Mouse (Mus musculus) limb, embryonic 11.5 days (tissue): ENCODE results near the gene Tas2r103. TPM values are rescaled to one million over a fixed set of nuclear protein-coding genes. Genes with fewer than 3 reads are reported as not detected.

Source experiments
- ATAC-seq: fragments of 200-750 bp; cut with Nextera tagmentation; 2 replicates; pipeline ENCODE4 v1.8.0; 2017; ENCODE audit warnings: low read depth; ENCODE audit not compliant: insufficient number of reproducible peaks, low FRiP score, low TSS enrichment
- DNase-seq: peaks from one replicate; pipeline ENCODE4 v3.0.0-alpha.2; 2015; ENCODE audit warnings: low spot score
- H3K27ac ChIP-seq: fragments of 300-500 bp; sonication (generic); replicated peaks from 2 replicates; pipeline ENCODE4 v1.5.1; 2014; ENCODE audit warnings: low read depth, mild to moderate bottlenecking, low read length
- H3K27me3 ChIP-seq: fragments of 300-500 bp; sonication (generic); 2 replicates; pipeline ENCODE4 v1.6.1; 2014; ENCODE audit warnings: mild to moderate bottlenecking, low read length, mixed read lengths; ENCODE audit not compliant: control insufficient read depth, insufficient read depth
- H3K36me3 ChIP-seq: fragments of 300-500 bp; sonication (generic); 2 replicates; pipeline ENCODE4 v1.6.1; 2014; ENCODE audit warnings: mild to moderate bottlenecking, low read length, moderate library complexity, mixed read lengths; ENCODE audit not compliant: control insufficient read depth, insufficient read depth
- H3K4me1 ChIP-seq: fragments of 300-500 bp; sonication (generic); 2 replicates; pipeline ENCODE4 v1.6.1; 2014; ENCODE audit warnings: low read length, mixed read lengths; ENCODE audit not compliant: control insufficient read depth, insufficient read depth
- H3K4me2 ChIP-seq: fragments of 300-500 bp; sonication (generic); 2 replicates; pipeline ENCODE4 v1.6.1; 2014; ENCODE audit warnings: low read depth, mild to moderate bottlenecking, moderate library complexity; ENCODE audit not compliant: severe bottlenecking
- H3K4me3 ChIP-seq: fragments of 300-500 bp; sonication (generic); 2 replicates; pipeline ENCODE4 v1.5.1; 2014; ENCODE audit warnings: low read depth, low read length
- H3K9ac ChIP-seq: fragments of 300-500 bp; sonication (generic); 2 replicates; pipeline ENCODE4 v1.6.1; 2014; ENCODE audit warnings: mild to moderate bottlenecking, low read length
- H3K9me3 ChIP-seq: fragments of 300-500 bp; sonication (generic); 2 replicates; pipeline ENCODE4 v1.6.1; 2016; ENCODE audit warnings: low read length; ENCODE audit not compliant: control insufficient read depth
- WGBS: fragments of 180-500 bp; shearing (Covaris S2); extraction: QIAGEN DNeasy Blood & Tissue Kit; methylation state at CpG from one replicate; pipeline ENCODE4 v1.1.7; 2014; 5-methylcytosine and 5-hydroxymethylcytosine counted together
- polyA plus RNA-seq: library from polyadenylated mRNA; unstranded; fragments of >200 nt; fragmentation: Nextera tagmentation; extraction: Ambion mirVana; gene quantifications from 2 replicates; pipeline ENCODE4 v1.2.1, GENCODE M21; 2014

Tas2r103 gene
- not detected in 2 replicates for polyA plus RNA-seq

DNA sequence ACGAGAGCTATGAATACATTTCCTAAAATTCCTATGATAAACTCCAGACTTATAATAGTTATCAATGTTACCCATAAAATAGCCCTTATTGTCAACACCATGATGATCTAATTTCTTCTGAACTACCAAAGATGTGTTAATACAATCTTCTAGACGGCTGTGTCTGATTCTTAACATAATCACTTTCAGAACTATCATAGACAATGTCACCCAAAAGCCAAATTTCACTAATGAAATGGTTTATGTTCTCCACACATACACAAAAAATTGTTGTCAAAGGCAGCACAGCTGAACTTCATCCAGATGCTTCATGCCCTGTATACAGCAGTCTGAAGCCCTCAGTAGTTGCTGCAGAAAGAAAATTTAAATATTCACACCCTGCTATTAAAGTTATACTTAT, at the start of gene Tas2r103:
Gene Tas2r103, minus strand, starts transcription at position 101 of the 400 bp plus-strand sequence.
- Histone ChIP-seq H3K4me3 (no peak within 1 kb of the TSS), H3K9me3 (no peaks in the 10 kb centered on the region), H3K27ac (no peak within 1 kb of the TSS), H3K9ac (no peak within 1 kb of the TSS), H3K4me1 (no peaks in the 10 kb centered on the region), H3K4me2 (no peak within 1 kb of the TSS), H3K36me3 (no peaks in the 10 kb centered on the region), H3K27me3 (no peaks in the 10 kb centered on the region)
- no peak for DNase-seq
- WGBS, result 78% methylated on average over 2 of the region's 2 CpGs
- ATAC-seq, result no peak

DNA sequence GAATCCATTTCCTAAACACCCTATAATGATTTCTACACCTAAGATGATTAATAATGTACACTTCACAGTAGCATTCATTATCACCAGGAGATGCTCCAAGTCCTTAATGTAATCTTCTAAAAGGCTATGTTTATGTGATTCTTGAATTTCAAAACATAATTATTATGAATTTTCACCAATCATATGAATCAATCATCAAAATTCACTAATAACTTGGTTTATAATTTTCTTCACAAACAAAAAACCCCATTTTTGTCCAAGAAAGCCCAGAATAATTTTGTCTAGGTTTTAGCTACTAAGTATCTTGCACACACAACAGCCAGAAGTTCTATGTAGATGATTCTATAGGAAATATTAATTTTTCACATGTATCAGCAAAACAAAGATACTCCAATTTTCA, 18.8 kb upstream of the Tas2r103 start, which contains the start of gene Tas2r140:
Gene Tas2r140, minus strand, starts transcription at position 101 of the 400 bp plus-strand sequence.
- H3K4me2 ChIP-seq, result no peak within 1 kb of the TSS
- H3K4me3 ChIP-seq, result no peak within 1 kb of the TSS
- H3K4me1 ChIP-seq, result no peaks in the 10 kb centered on the region
- no peak for ATAC-seq
- no peaks in the 10 kb centered on the region for H3K27me3 ChIP-seq
- no peak within 1 kb of the TSS for H3K27ac ChIP-seq
- H3K36me3 ChIP-seq, result no peaks in the 10 kb centered on the region
- no peak within 1 kb of the TSS for H3K9ac ChIP-seq
- DNase-seq, result no peak
- H3K9me3 ChIP-seq, result no peaks in the 10 kb centered on the region

Other genes starting within 250 kb of the Tas2r103 start
- not detected in 2 replicates for gene Tas2r117, start 234.3 kb downstream of the Tas2r103 start, polyA plus RNA-seq
- gene Tas2r123, start 190.0 kb downstream of the Tas2r103 start, polyA plus RNA-seq, result not detected in 2 replicates
- not detected in 2 replicates for gene Tas2r116, start 181.7 kb downstream of the Tas2r103 start, polyA plus RNA-seq
- gene Tas2r110, start 169.1 kb downstream of the Tas2r103 start, polyA plus RNA-seq, result not detected in 2 replicates
- gene Tas2r113, start 144.1 kb downstream of the Tas2r103 start, polyA plus RNA-seq, result not detected in 2 replicates
- gene Tas2r125, start 127.5 kb downstream of the Tas2r103 start, polyA plus RNA-seq, result not detected in 2 replicates
- gene Tas2r129, start 86.0 kb downstream of the Tas2r103 start, polyA plus RNA-seq, result not detected in 2 replicates
- gene Tas2r131, start 79.2 kb downstream of the Tas2r103 start, polyA plus RNA-seq, result not detected in 2 replicates
- gene Tas2r109, start 56.1 kb downstream of the Tas2r103 start, polyA plus RNA-seq, result not detected in 2 replicates
- not detected in 2 replicates for gene Tas2r140, start 18.7 kb upstream of the Tas2r103 start, polyA plus RNA-seq
- 68.2 and 70.8 TPM in 2 replicates for gene Smim10l1, start 67.8 kb upstream of the Tas2r103 start, polyA plus RNA-seq